Mouse (Mus musculus) CH12F3 (cell line): ENCODE measurements around the gene Tnks1bp1.

Source experiments
- in situ Hi-C: fragments of 300-500 bp; cut with MboI; formaldehyde crosslinking; loops from 2 replicates; pipeline ENCODE4 v1.14.3; 2020; ENCODE audit warnings: low sequenced_read_pairs

Tnks1bp1 gene

DNA sequence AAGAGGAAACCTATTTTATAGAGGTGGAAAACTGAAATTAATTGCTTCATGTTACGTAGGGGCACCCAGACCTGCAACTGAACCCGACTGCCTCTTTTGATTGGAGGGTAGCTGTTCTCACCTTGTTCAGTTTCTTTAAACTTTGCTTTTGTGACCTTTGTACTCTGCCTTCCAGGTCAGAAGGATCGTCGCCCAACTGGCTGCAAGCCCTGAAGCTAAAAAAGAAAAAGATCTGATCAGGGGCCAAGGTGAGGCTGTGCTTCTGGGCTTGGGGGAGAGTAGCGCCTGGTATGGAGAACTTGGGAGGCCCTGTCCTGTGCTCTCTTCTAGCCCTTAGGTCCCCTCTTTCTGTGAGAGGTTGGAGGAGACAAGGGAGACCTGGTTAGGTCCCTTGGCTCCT lies 24.1 kb downstream of the Tnks1bp1 start:
- in situ Hi-C loops, result no loop called here

GRCm38 (mm10) chr2:85073751-85074150 lies 25.9 kb downstream of the Tnks1bp1 start:
- in situ Hi-C loops, result no loop called here

DNA sequence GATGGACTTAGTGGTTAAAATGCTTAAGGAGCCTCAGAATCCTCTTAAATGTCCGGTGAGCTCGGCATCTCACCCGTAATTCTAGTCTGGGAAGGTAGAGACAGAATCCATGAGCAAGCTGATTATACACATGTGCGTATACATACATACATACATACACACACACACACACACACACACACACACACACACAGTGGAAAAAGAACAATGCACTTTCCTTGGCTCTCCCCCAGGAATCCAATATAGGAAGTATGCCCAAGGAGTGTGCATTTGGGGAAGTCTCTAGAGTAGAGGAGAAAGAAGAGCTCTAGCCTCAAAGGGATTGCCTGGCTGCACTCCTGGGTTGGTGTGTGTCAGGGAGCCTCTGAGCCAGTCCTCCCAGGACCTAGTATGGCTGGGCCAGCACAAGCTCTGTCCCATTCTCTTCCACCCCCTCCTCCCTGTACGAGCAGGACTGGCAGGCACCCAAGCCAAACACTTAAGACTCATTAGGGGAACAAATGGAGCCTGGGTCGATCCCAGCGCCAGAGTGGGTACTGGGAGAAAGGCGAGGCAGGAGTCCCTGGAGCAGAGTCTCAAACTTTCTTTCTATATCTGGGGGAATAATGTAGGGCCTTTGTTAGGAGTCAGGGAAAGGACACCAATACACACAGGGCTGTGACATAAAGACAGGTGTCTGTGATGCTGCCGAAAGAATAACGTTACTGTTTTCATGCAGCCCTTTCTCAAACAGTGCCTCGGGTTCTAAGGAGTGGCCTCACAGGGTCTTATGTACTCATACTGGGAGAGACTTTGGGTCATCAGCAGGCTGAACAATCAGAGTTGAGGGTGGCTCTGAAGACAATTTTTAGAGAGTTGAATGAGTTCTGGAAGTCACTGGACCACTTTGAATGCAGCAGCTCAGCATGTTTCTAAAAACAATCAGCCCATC lies 41.2 kb downstream of the Tnks1bp1 start:
- in situ Hi-C loops, result no loop called here

- in situ Hi-C loops, result no loop called here
Measured at GRCm38 (mm10) chr2:85091325-85091724, 43.5 kb downstream of the Tnks1bp1 start.

- in situ Hi-C loops, result no loop called here
Measured at GRCm38 (mm10) chr2:85093376-85093775, 45.6 kb downstream of the Tnks1bp1 start.

DNA sequence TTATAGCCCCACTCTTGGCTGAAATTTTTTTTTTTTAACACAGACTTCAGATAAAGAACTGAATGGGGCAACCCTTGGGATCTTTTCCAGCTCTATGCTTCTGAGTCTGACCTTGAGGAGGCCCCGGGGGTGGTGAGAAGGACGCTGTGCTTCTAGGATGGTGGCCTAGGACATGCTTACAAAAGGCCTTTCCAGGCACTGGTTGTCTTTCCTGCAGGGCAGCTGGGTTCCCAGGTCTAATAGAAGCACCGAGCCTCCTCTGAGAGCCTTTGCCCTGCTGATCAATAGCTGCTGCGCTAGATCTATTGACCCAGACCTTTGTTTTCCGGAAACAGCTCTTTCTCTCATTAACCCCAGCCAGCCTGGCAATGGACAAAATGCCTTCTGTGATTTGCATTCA lies 48.1 kb downstream of the Tnks1bp1 start:
- in situ Hi-C loops, result no loop called here

DNA sequence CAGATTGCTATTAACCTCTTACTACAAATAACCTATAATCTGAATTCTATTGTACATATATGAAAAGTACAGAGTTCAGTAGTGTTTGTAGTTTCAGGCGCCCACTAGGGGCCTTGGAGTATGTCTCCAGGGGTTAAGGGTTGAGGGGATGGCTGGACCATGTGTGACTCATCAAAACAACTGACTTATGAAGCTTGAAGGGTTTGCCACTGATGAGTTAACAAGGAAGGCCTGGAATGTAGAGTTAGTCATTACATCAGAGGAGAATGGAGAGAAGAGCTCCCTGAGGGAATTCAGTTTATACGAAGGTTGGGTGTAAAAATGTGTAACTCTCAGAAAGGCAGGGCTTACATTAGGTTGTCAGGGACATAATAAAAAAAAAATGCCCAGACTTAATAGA lies 50.2 kb downstream of the Tnks1bp1 start:
- in situ Hi-C loops, result no loop called here

DNA sequence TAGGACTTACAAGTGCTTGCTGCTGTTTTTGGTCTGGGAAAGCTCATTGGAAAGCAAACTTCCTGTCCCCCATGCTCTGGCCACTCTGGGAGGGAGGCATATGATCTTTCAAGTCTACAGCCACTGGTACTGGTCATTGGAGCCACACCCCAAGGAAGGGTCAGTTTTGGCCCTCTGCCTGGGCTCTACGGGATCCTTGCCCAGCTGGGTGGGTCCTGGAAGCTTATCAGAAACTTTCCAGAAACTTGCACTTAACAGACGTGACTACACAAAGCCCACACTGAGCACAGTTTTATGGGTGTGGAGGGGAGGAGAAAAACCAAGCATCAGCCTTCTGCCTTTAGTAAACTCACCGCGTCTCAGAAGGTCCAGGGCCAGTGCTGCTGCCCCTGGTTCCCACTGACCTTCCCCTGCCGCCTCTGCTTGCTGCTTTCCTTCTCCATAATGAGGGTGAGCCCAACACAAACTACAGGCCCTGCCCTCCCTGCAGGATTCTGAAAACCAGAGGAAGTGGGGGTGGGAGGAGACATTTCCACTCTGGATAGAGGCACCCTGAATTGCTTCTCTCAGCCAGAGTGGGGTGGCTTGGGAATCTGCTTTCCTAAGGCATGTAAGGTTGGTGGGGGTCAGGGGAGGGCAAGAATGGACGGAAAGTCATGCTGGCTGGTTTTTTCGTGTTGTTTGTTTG lies 51.1 kb downstream of the Tnks1bp1 start:
- in situ Hi-C loops, result no loop called here

- in situ Hi-C loops, result no loop called here
Measured at GRCm38 (mm10) chr2:85103201-85103600, 55.4 kb downstream of the Tnks1bp1 start.

DNA sequence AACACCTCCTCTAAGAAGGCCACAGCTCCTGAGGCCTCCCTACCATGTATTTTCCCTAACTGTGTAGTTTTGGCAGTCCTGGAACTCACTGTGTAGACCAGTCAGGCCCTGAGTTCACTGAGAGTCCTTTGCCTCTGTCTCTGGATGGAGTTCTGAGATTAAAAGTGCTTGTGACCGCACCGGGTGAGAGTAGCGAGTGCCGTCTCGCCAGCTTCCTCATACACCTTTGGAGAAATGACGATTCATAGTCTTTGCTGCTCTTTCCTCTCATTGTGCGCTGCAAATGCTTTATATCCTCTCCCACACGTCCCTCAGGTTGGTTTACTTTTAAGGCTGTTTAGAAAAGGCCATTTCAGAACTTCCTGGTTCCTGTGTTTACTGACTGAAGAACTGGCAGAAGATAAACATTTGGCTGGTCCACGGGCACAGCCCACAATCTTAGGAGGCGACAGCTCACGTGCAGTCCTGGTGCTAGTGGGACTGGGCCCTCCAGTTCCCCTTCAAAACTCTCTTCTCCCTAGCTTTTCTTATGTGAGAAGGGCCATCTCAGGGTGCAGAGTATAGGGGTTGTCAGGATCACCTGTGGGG lies 57.7 kb downstream of the Tnks1bp1 start:
- in situ Hi-C loops, result no loop called here

GRCm38 (mm10) chr2:85106068-85106790 lies 58.4 kb downstream of the Tnks1bp1 start:
- in situ Hi-C loops, result no loop called here

GRCm38 (mm10) chr2:85106941-85107340 lies 59.1 kb downstream of the Tnks1bp1 start:
- in situ Hi-C loops, result no loop called here

DNA sequence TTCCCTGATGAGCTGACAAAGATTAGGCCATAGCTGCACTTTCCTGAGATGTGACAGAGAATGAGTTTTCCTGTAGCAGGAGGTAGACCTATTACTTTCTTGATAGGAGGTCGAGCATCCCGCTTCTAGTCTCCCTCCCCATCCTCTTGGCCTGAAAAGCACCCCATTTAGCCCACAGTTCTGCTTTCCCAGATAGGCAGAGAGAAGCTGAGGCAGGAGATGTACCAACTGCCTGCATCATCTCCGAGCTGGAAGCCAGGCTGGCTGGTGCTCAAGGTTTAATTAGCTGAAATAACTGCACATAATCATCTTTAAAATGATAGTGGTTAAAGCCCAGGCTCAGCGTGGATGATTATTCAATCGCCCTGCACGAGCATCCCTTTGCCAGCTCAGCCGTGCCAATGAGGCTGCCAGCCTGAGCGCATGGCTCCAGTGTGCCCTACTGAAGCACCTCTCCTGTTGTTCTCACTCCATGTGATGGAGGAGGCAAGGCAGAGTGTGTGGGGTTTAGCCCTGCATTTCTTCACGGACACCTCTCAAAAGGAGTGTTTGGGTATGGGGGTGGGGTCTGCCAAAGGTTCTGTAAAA lies 62.6 kb downstream of the Tnks1bp1 start:
- in situ Hi-C loops, result no loop called here
